Mouse (Mus musculus) myocyte (in vitro differentiated cells): Measurements from ENCODE around the gene Ryr2.

Source experiments
- CEBPB ChIP-seq: IDR thresholded peaks from 2 replicates; pipeline ENCODE4 v1.6.1; 2011; ENCODE audit warnings: mild to moderate bottlenecking, moderate library complexity; ENCODE audit not compliant: poor library complexity, insufficient read depth, severe bottlenecking
- E2F4 ChIP-seq: IDR thresholded peaks from one replicate; pipeline ENCODE4 v1.6.1; 2011; ENCODE audit warnings: mild to moderate bottlenecking, control low read depth, moderate library complexity; ENCODE audit not compliant: insufficient read depth
- MAX ChIP-seq: IDR thresholded peaks from one replicate; pipeline ENCODE4 v1.6.1; 2011; ENCODE audit warnings: low read depth, mild to moderate bottlenecking, control low read depth
- MYOG ChIP-seq, 3 experiments: IDR thresholded peaks; one replicate each; pipeline ENCODE4 v1.6.1; 2011; ENCODE audit warnings: control low read depth in 2 of 3, low read depth in 2 of 3, mild to moderate bottlenecking in 2 of 3; ENCODE audit not compliant: insufficient read length in 2 of 3, control insufficient read depth in 1 of 3, insufficient read depth in 1 of 3
- POLR2A ChIP-seq: IDR thresholded peaks from one replicate; pipeline ENCODE4 v1.6.1; 2011; ENCODE audit warnings: low read depth, mild to moderate bottlenecking, control low read depth, moderate library complexity; ENCODE audit not compliant: insufficient read length
- POLR2AphosphoS2 ChIP-seq: IDR thresholded peaks from one replicate; pipeline ENCODE4 v1.6.1; 2011; ENCODE audit warnings: low read depth, control low read depth; ENCODE audit not compliant: insufficient read length
- REST ChIP-seq: IDR thresholded peaks from one replicate; pipeline ENCODE4 v1.6.1; 2011; ENCODE audit warnings: mild to moderate bottlenecking, control low read depth, moderate library complexity; ENCODE audit not compliant: insufficient read depth, insufficient read length
- TCF12 ChIP-seq: IDR thresholded peaks from one replicate; pipeline ENCODE4 v1.6.1; 2011; ENCODE audit warnings: mild to moderate bottlenecking, control low read depth; ENCODE audit not compliant: poor library complexity, insufficient read depth, severe bottlenecking
- USF1 ChIP-seq: IDR thresholded peaks from one replicate; pipeline ENCODE4 v1.6.1; 2011; ENCODE audit warnings: low read depth, mild to moderate bottlenecking, control low read depth, moderate library complexity

DNA sequence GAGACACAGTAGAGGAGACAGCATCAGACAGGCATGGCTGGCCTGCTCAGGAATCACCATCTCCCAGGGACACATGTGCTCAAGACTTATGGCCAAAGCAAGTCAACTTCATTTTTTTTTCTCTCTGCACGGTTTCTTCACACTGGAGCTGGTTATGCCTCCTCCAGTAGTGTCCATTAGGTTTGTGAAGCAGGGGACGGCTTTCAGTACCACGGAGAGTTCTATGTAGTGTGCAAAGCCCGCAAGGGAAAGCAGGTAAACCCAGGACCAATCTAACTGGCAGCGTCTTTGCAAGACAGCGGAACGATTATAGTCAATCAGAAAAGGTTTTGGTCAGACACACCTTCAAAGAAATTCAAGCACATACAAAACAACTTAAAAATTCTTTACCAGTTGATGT, 560.9 kb downstream of the Ryr2 start:
- TF ChIP-seq TCF12 (no peak), CEBPB (no peak), POLR2AphosphoS2 (no peak), MYOG (IDR thresholded peaks at IDR 0.05; ENCODE audit: control insufficient read depth in 1 of 3, insufficient read depth in 1 of 3, insufficient read length in 2 of 3, low read depth in 2 of 3) (no peak), E2F4 (no peak), USF1 (no peak), MAX (no peak), POLR2A (no peak), REST (peak; percentile 67)
